Mouse (Mus musculus): ENCODE data around the gene Spryd7. TPM values are rescaled to one million over a fixed set of nuclear protein-coding genes. Genes with fewer than 3 reads are reported as not detected.

Spryd7 gene
- polyA plus RNA-seq, 1 experiment from 2014 or later = 25.7 TPM

DNA sequence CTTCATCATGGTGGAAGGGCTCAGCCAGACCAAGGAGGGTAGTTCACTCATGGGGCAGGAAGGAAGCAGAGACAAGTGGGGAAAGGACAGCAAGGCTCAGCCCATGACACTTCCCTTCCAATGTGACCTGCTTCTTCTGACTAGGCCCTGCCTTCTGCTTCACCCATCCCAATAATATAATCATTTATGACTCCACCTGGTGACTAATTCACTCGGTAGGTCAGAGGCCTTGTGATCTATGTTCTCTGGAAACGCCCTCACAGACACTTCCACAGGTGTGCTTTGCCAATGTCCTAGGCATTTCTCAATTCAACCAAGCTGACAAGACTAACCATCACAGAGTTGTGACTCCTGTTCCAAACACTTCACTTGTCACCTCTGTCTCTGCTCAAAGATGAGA, 26.3 kb downstream of the Spryd7 start:
- H3K4me2 ChIP-seq = no peak overlapping the region
- H3K4me3 ChIP-seq = no peak overlapping the region
- no peaks in the 10 kb centered on the region for H3K27me3 ChIP-seq
- 89% methylated on average over 2 of the region's 2 CpGs for WGBS
- H3K27ac ChIP-seq = no peak overlapping the region
- ATAC-seq (ENCODE audit: insufficient number of reproducible peaks, low FRiP score, low TSS enrichment, low read depth) = no peak
- H3K4me1 ChIP-seq = no peaks in the 10 kb centered on the region
- peaks cover 12% of the 10 kb centered on the region for H3K36me3 ChIP-seq
- no peaks in the 10 kb centered on the region for H3K9me3 ChIP-seq
- no peak overlapping the region for H3K9ac ChIP-seq

DNA sequence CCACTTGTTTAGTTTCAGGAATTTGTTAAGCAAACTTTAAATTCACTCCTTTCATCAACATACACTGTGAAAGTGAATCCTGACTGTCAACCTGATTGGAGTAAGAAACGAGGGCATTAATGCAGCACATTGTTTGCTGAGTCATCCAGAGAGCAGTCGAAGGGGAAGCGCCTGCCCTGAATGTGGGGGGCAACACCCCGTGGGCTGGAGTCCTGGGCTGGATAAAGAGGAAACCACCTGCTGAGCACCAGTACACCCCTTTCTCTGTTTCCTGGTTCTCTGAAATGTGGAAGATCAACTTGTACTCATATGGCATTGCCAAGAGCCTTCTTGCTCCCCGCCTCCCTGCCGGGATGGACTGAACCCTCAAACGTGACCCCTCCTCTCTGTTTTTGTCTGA, 27.2 kb downstream of the Spryd7 start:
- Histone ChIP-seq H3K27ac (no peak overlapping the region), H3K9ac (no peak overlapping the region), H3K4me3 (no peak overlapping the region), H3K27me3 (no peaks in the 10 kb centered on the region), H3K4me1 (no peaks in the 10 kb centered on the region), H3K9me3 (no peaks in the 10 kb centered on the region), H3K36me3 (peaks cover 10% of the 10 kb centered on the region), H3K4me2 (no peak overlapping the region)
- 79% methylated on average over 7 of the region's 7 CpGs for WGBS
- no peak for ATAC-seq (ENCODE audit: insufficient number of reproducible peaks, low FRiP score, low TSS enrichment, low read depth)

DNA sequence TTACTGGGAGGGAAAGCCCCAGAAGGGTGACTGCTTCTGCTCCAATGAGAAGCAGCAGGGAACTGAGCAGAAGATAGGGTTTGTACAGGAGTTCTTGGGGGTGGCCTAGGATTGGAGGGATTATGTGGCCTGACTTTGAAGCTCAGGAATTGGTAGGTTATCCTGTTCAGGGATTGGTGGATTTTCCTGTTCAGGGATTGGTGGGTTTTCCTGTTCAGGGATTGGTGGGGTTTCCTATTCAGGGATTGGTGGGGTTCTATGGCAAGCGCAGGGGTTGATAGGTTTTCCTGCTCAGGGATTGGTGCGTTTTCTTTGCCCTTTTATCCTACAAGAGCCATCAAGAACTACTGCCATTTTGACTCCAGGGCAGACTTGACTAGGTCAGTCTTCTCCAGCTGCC, 30.7 kb downstream of the Spryd7 start:
- 85% methylated on average over 2 of the region's 2 CpGs for WGBS

DNA sequence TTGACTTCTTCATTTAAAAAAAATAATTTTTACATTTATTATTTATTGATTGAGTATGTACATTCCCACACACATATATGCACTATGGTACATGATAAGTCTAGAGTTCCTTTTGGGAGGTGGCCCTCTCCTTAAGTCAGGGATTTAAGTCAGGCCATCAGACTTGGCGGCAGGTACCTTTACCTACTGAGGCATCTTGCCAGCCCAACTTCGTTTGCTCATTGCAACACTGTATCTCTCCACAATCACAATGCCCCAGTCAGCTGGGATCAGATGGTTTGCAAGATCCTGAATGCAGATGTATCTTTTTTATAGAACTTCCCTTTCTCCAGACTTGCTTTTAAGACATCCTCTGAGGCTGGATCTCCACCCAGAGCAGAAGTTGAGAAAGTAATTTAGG, 32.9 kb downstream of the Spryd7 start:
- no peak overlapping the region for H3K4me3 ChIP-seq
- H3K9ac ChIP-seq = no peak overlapping the region
- no peak overlapping the region for H3K27ac ChIP-seq
- no peak for ATAC-seq (ENCODE audit: insufficient number of reproducible peaks, low FRiP score, low TSS enrichment, low read depth)
- no peaks in the 10 kb centered on the region for H3K36me3 ChIP-seq
- H3K9me3 ChIP-seq = no peaks in the 10 kb centered on the region
- no peaks in the 10 kb centered on the region for H3K4me1 ChIP-seq
- no peaks in the 10 kb centered on the region for H3K27me3 ChIP-seq
- 80% methylated on average over 2 of the region's 2 CpGs for WGBS
- H3K4me2 ChIP-seq = no peak overlapping the region

More for the DNA sequence above, 30.7 kb downstream of the Spryd7 start:
- no peak overlapping the region for H3K4me2 ChIP-seq
- no peak overlapping the region for H3K27ac ChIP-seq
- no peaks in the 10 kb centered on the region for H3K9me3 ChIP-seq
- H3K4me3 ChIP-seq = no peak overlapping the region
- H3K27me3 ChIP-seq = no peaks in the 10 kb centered on the region
- no peak overlapping the region for H3K9ac ChIP-seq
- H3K36me3 ChIP-seq = no peaks in the 10 kb centered on the region
- H3K4me1 ChIP-seq = no peaks in the 10 kb centered on the region
- no peak for ATAC-seq (ENCODE audit: insufficient number of reproducible peaks, low FRiP score, low TSS enrichment, low read depth)

DNA sequence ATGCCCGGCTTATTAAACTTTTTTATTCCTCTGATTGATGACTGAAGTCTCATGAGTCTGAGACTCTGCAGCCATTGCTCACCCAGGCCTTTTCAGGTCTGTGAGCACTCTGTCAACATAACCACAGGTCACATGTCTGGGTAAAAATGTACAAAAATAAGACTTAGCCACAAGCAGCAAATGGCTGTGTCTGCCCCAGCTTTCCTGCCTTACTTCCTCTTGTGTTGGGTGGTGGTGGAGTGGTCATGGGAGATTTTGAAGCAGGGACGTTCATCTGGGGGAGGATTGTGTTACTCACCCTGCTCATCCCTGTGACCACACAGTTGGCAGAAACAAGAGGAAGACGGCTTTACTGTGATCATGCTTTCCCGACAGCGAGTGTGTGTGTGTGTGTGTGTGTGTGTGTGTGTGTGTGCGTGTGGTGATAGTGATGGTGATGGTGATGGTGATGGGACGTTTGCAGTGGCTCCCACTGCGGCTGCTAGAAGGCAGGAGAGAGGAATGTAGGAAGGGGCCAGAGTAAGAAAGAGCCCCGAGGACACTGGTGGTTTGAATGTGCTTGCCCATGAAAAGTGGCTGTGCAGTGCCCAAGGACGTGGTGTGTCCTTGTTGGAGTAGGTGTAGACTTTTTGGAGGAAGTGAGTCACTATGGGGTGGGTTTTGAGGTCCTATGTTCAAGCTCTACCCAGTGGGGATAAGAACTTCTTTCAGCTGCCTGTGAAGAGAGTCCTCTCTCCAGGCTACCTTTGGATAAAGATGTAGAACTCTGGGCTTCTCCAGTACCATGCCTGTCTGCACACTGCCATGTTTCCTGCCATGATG, 37.8 kb downstream of the Spryd7 start:
- Histone ChIP-seq H3K27ac (no peak overlapping the region), H3K9ac (no peak overlapping the region), H3K36me3 (no peaks in the 10 kb centered on the region), H3K9me3 (no peaks in the 10 kb centered on the region), H3K27me3 (no peaks in the 10 kb centered on the region), H3K4me1 (no peaks in the 10 kb centered on the region), H3K4me2 (no peak overlapping the region), H3K4me3 (no peak overlapping the region)
- WGBS = 83% methylated on average over 10 of the region's 10 CpGs
- ATAC-seq (ENCODE audit: insufficient number of reproducible peaks, low FRiP score, low TSS enrichment, low read depth) = no peak

DNA sequence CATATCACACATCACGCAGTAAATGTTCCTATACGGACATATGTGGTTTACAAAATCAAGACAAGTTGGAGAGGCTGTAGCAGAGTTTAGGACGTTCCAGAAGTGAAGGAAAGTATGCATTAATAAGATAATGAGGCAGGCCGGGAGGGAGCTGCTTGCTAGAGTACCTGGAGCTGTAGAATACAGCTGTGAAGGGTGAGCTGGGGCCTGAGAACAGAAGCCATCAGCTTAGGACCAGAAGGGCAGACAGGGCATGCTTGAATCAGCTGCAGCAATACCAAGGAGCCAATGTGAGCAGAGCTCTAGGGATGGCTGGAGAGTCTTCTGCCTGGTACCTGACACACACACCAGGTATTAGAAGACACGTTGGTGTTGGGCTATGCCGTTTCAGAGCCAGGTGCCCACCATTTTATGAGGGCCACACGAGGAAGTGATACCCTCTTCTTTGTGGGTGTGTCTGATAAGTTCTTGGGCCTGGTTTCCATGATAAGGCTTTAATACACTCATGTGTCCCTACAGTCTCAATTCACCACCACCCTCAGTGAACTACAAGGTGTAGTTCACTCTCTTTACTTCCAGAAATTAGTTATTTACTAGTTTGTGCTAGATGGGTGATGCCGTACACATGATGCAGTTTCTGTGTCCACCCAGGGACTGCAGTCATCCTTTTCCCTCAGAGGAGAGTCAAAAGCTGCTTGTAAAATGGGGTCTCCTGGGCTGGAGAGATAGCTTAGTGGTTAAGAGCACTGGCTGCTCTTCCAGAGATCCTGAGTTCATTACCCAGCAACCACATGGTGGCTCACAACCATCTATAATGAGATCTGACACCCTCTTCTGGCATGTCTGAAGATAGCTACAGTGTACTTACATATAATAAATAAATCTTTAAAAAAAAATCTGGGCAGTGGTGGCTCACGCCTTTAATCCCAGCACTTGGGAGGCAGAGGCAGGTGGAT, 39.9 kb downstream of the Spryd7 start:
- WGBS = 81% methylated on average over 9 of the region's 9 CpGs

DNA sequence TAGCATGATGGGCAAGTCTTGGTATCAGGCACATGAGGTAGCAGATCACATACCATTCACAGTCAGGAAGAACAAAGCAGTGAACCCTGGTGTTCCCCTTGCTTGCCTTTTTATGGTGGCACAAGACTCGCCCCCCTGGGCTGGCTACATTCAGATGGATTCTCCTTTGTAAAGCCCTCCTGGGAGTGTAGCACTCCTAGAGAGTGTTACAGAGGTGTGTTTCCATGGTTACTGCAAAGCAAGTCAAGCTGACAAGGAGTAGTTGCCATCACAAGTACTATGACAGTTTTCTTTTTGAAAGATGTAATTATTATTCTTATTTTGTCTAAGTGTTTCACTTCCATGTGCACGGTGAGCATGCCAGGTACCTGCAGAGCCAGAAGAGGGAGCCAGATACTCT, 45.2 kb downstream of the Spryd7 start:
- H3K9ac ChIP-seq = no peak overlapping the region
- H3K4me2 ChIP-seq = no peak overlapping the region
- H3K27ac ChIP-seq = no peak overlapping the region
- no peaks in the 10 kb centered on the region for H3K9me3 ChIP-seq
- no peaks in the 10 kb centered on the region for H3K27me3 ChIP-seq
- no peaks in the 10 kb centered on the region for H3K4me1 ChIP-seq
- no peaks in the 10 kb centered on the region for H3K36me3 ChIP-seq
- no peak overlapping the region for H3K4me3 ChIP-seq
- no peak for ATAC-seq (ENCODE audit: insufficient number of reproducible peaks, low FRiP score, low TSS enrichment, low read depth)
- WGBS = 78% methylated on average over 2 of the region's 2 CpGs

More for the DNA sequence above, 39.9 kb downstream of the Spryd7 start:
- Histone ChIP-seq H3K9me3 (no peaks in the 10 kb centered on the region), H3K4me1 (no peaks in the 10 kb centered on the region), H3K4me2 (no peak overlapping the region), H3K36me3 (no peaks in the 10 kb centered on the region), H3K4me3 (no peak overlapping the region), H3K27ac (no peak overlapping the region), H3K27me3 (no peaks in the 10 kb centered on the region), H3K9ac (no peak overlapping the region)
- no peak for ATAC-seq (ENCODE audit: insufficient number of reproducible peaks, low FRiP score, low TSS enrichment, low read depth)

DNA sequence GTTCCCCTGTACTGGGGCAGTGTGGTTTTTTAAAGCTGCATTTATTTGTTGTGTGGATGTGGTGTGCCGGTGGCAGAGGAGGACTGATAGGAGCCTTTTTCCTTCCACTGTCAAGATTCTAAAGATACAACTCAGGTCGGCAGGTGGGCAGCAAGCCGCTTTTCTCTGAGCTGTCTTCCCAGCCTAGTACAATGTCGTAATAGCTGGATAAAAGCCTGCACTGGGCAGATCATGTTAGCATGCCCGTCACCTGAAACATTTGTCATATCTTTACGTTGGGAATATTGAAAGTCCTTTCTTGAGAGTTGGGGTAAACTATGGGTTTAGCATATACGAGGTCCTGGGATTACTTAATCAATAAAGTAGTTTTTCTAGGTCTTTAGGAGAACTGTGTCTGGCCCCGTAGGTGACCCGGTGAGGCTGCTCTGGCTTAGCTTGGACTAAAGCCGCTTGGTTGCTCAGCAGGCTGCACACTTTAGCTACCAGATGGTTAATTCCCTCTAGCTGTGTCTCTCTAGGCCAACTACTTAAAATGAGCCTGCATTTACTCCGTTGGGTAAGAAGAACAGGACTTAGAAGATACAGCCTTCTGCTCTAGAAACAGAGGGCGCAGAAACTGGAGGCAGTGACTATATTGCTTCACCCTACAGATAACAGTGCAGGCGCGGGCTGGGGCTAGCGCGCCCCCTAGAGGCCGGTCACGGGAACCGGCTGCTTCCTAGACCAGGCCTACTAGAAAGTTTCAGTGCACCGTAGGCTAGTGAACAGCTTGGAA, 58.8 kb downstream of the Spryd7 start:
- H3K4me1 ChIP-seq = no peaks in the 10 kb centered on the region
- H3K36me3 ChIP-seq = no peaks in the 10 kb centered on the region
- no peak overlapping the region for H3K4me2 ChIP-seq
- no peak for ATAC-seq (ENCODE audit: insufficient number of reproducible peaks, low FRiP score, low TSS enrichment, low read depth)
- no peaks in the 10 kb centered on the region for H3K9me3 ChIP-seq
- no peak overlapping the region for H3K27ac ChIP-seq
- WGBS = 46% methylated on average over 20 of the region's 20 CpGs
- H3K9ac ChIP-seq = no peak overlapping the region
- H3K27me3 ChIP-seq = no peaks in the 10 kb centered on the region
- H3K4me3 ChIP-seq = no peak overlapping the region

DNA sequence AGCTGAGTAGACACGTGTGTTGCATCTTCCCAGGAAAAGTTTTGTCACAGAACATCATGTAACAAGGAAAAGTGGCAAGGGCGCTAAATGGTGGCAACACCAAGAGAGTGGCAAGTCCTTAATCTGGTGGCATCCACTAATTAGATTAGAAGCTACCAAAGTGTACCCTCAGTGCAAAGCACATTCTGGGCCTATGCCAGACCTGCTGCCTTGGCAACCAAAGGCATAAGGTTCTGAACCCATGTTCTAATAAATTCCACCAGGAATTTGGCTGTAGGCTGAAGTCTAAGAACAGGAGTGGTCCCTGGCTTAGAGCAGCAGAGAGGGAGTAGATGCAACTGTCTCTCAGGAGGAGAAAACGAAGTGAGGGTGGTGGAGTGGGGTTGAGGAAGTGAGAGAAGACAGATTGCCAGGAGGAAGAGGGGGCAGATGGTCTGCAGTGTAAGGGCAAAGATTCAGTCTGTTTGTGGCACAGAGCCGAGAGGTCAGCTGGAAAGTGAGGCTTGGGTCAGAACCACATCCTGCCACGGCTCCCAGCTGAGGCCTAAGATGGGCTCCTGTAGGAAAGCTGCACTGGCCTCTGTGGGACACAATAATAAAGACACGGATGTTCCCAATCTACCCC, 63.1 kb downstream of the Spryd7 start:
- H3K4me1 ChIP-seq = no peaks in the 10 kb centered on the region
- H3K27me3 ChIP-seq = no peaks in the 10 kb centered on the region
- 63% methylated on average over 6 of the region's 6 CpGs for WGBS
- no peak overlapping the region for H3K27ac ChIP-seq
- H3K9me3 ChIP-seq = no peaks in the 10 kb centered on the region
- H3K4me2 ChIP-seq = no peak overlapping the region
- no peak overlapping the region for H3K4me3 ChIP-seq
- ATAC-seq (ENCODE audit: insufficient number of reproducible peaks, low FRiP score, low TSS enrichment, low read depth) = no peak
- H3K36me3 ChIP-seq = no peaks in the 10 kb centered on the region
- H3K9ac ChIP-seq = no peak overlapping the region

Data from limb, embryonic 15.5 days (tissue).